Mouse (Mus musculus): ENCODE measurements around the gene Minos1. TPM values are rescaled to one million over a fixed set of nuclear protein-coding genes. Genes with fewer than 3 reads are reported as not detected.

The Minos1 gene
- polyA plus RNA-seq, 1 experiment, result 212 TPM

- 64% methylated on average over 6 of the region's 6 CpGs for WGBS
Observed at GRCm38 (mm10) chr4:139156538-139156937, 25.6 kb upstream of the Minos1 start.

GRCm38 (mm10) chr4:139154576-139155307 lies 23.8 kb upstream of the Minos1 start:
- WGBS, result 62% methylated on average over 20 of the region's 20 CpGs
- Histone ChIP-seq H3K4me1 (ENCODE audit: control insufficient read depth, insufficient read depth, low read length) (no peaks in the 10 kb centered on the region), H3K27me3 (ENCODE audit: control insufficient read depth, insufficient read depth, low read length) (no peaks in the 10 kb centered on the region; the same call in 1 of the 2 replicates), H3K27ac (ENCODE audit: insufficient read depth, low read length) (no peak overlapping the region), H3K4me3 (replicated peaks; ENCODE audit: insufficient read depth, low read depth, low read length) (no peak overlapping the region)
- no peak for DNase-seq
- no peak for TF ChIP-seq POLR2A (IDR thresholded peaks at IDR 0.05; ENCODE audit: borderline replicate concordance, insufficient read depth, low read length)
- TF ChIP-seq CTCF (IDR thresholded peaks at IDR 0.05; ENCODE audit: borderline replicate concordance, insufficient read depth, low read depth, low read length), result no peak

More at GRCm38 (mm10) chr4:139156538-139156937, 25.6 kb upstream of the Minos1 start:
- DNase-seq, result no peak
- TF ChIP-seq POLR2A (IDR thresholded peaks at IDR 0.05; ENCODE audit: borderline replicate concordance, insufficient read depth, low read length) (no peak), CTCF (IDR thresholded peaks at IDR 0.05; ENCODE audit: borderline replicate concordance, insufficient read depth, low read depth, low read length) (no peak)
- Histone ChIP-seq H3K4me1 (ENCODE audit: control insufficient read depth, insufficient read depth, low read length) (no peaks in the 10 kb centered on the region), H3K27me3 (ENCODE audit: control insufficient read depth, insufficient read depth, low read length) (no peaks in the 10 kb centered on the region), H3K27ac (ENCODE audit: insufficient read depth, low read length) (no peak overlapping the region), H3K4me3 (replicated peaks; ENCODE audit: insufficient read depth, low read depth, low read length) (no peak overlapping the region)

- TF ChIP-seq CTCF (IDR thresholded peaks at IDR 0.05; ENCODE audit: borderline replicate concordance, insufficient read depth, low read depth, low read length) (no peak), POLR2A (IDR thresholded peaks at IDR 0.05; ENCODE audit: borderline replicate concordance, insufficient read depth, low read length) (no peak)
- WGBS, result 68% methylated on average over 6 of the region's 6 CpGs
Observed at GRCm38 (mm10) chr4:139151370-139151769, 20.5 kb upstream of the Minos1 start.

GRCm38 (mm10) chr4:139146760-139147159 lies 15.8 kb upstream of the Minos1 start:
- DNase-seq, result no peak
- H3K27ac ChIP-seq (ENCODE audit: insufficient read depth, low read length), result no peak overlapping the region
- H3K4me3 ChIP-seq (replicated peaks; ENCODE audit: insufficient read depth, low read depth, low read length), result no peak overlapping the region

More at GRCm38 (mm10) chr4:139151370-139151769, 20.5 kb upstream of the Minos1 start:
- Histone ChIP-seq H3K4me3 (replicated peaks; ENCODE audit: insufficient read depth, low read depth, low read length) (no peak overlapping the region), H3K27ac (ENCODE audit: insufficient read depth, low read length) (no peak overlapping the region), H3K27me3 (ENCODE audit: control insufficient read depth, insufficient read depth, low read length) (no peaks in the 10 kb centered on the region; the same call in 1 of the 2 replicates), H3K4me1 (ENCODE audit: control insufficient read depth, insufficient read depth, low read length) (no peaks in the 10 kb centered on the region)
- no peak for DNase-seq

GRCm38 (mm10) chr4:139145156-139145555 lies 14.2 kb upstream of the Minos1 start:
- TF ChIP-seq POLR2A (IDR thresholded peaks at IDR 0.05; ENCODE audit: borderline replicate concordance, insufficient read depth, low read length) (no peak), CTCF (IDR thresholded peaks at IDR 0.05; ENCODE audit: borderline replicate concordance, insufficient read depth, low read depth, low read length) (0 out of 2 replicates have a peak, but pooled peaks have one; percentile 15)
- WGBS, result 92% methylated on average over 11 of the region's 11 CpGs
- Histone ChIP-seq H3K27me3 (ENCODE audit: control insufficient read depth, insufficient read depth, low read length) (no peaks in the 10 kb centered on the region), H3K4me1 (ENCODE audit: control insufficient read depth, insufficient read depth, low read length) (no peaks in the 10 kb centered on the region), H3K4me3 (replicated peaks; ENCODE audit: insufficient read depth, low read depth, low read length) (no peak overlapping the region), H3K27ac (ENCODE audit: insufficient read depth, low read length) (no peak overlapping the region)
- DNase-seq, result no peak

More at GRCm38 (mm10) chr4:139146760-139147159, 15.8 kb upstream of the Minos1 start:
- H3K27me3 ChIP-seq (ENCODE audit: control insufficient read depth, insufficient read depth, low read length), result no peaks in the 10 kb centered on the region; the same call in 1 of the 2 replicates
- no peaks in the 10 kb centered on the region for H3K4me1 ChIP-seq (ENCODE audit: control insufficient read depth, insufficient read depth, low read length)
- TF ChIP-seq POLR2A (IDR thresholded peaks at IDR 0.05; ENCODE audit: borderline replicate concordance, insufficient read depth, low read length) (no peak), CTCF (IDR thresholded peaks at IDR 0.05; ENCODE audit: borderline replicate concordance, insufficient read depth, low read depth, low read length) (no peak)
- 65% methylated on average over 5 of the region's 5 CpGs for WGBS

GRCm38 (mm10) chr4:139144577-139144976 lies 13.7 kb upstream of the Minos1 start:
- DNase-seq, result no peak
- TF ChIP-seq CTCF (IDR thresholded peaks at IDR 0.05; ENCODE audit: borderline replicate concordance, insufficient read depth, low read depth, low read length) (no peak), POLR2A (IDR thresholded peaks at IDR 0.05; ENCODE audit: borderline replicate concordance, insufficient read depth, low read length) (no peak)
- no peak overlapping the region for H3K27ac ChIP-seq (ENCODE audit: insufficient read depth, low read length)
- H3K4me1 ChIP-seq (ENCODE audit: control insufficient read depth, insufficient read depth, low read length), result no peaks in the 10 kb centered on the region
- no peaks in the 10 kb centered on the region for H3K27me3 ChIP-seq (ENCODE audit: control insufficient read depth, insufficient read depth, low read length)
- no peak overlapping the region for H3K4me3 ChIP-seq (replicated peaks; ENCODE audit: insufficient read depth, low read depth, low read length)
- WGBS, result 81% methylated on average over 4 of the region's 4 CpGs

GRCm38 (mm10) chr4:139142985-139143384 lies 12.1 kb upstream of the Minos1 start:
- DNase-seq, result no peak
- no peaks in the 10 kb centered on the region for H3K4me1 ChIP-seq (ENCODE audit: control insufficient read depth, insufficient read depth, low read length)
- no peak for TF ChIP-seq CTCF (IDR thresholded peaks at IDR 0.05; ENCODE audit: borderline replicate concordance, insufficient read depth, low read depth, low read length)
- no peak for TF ChIP-seq POLR2A (IDR thresholded peaks at IDR 0.05; ENCODE audit: borderline replicate concordance, insufficient read depth, low read length)
- 26% methylated on average over 9 of the region's 9 CpGs for WGBS
- no peak overlapping the region for H3K4me3 ChIP-seq (replicated peaks; ENCODE audit: insufficient read depth, low read depth, low read length)
- no peaks in the 10 kb centered on the region for H3K27me3 ChIP-seq (ENCODE audit: control insufficient read depth, insufficient read depth, low read length)
- H3K27ac ChIP-seq (ENCODE audit: insufficient read depth, low read length), result no peak overlapping the region

GRCm38 (mm10) chr4:139141785-139142184 lies 10.9 kb upstream of the Minos1 start:
- Histone ChIP-seq H3K27me3 (ENCODE audit: control insufficient read depth, insufficient read depth, low read length) (no peaks in the 10 kb centered on the region), H3K27ac (ENCODE audit: insufficient read depth, low read length) (no peak overlapping the region), H3K4me1 (ENCODE audit: control insufficient read depth, insufficient read depth, low read length) (no peaks in the 10 kb centered on the region), H3K4me3 (replicated peaks; ENCODE audit: insufficient read depth, low read depth, low read length) (no peak overlapping the region)
- 81% methylated on average over 6 of the region's 6 CpGs for WGBS
- no peak for DNase-seq
- TF ChIP-seq POLR2A (IDR thresholded peaks at IDR 0.05; ENCODE audit: borderline replicate concordance, insufficient read depth, low read length) (no peak), CTCF (IDR thresholded peaks at IDR 0.05; ENCODE audit: borderline replicate concordance, insufficient read depth, low read depth, low read length) (0 out of 2 replicates have a peak, but pooled peaks have one; percentile 21)
